Mouse (Mus musculus) midbrain, embryonic 15.5 days (tissue): Measurements from ENCODE around the gene Rad9a. TPM values are rescaled to one million over a fixed set of nuclear protein-coding genes. Genes with fewer than 3 reads are reported as not detected.
A peak's percentile ranks its signal among the peaks of the same experiment; 100 is the strongest.

Experiments
- ATAC-seq: fragments of 200-750 bp; cut with Nextera tagmentation; replicated peaks from 2 replicates; pipeline ENCODE4 v1.8.0; 2017; ENCODE audit warnings: moderate TSS enrichment
- H3K27ac ChIP-seq: fragments of 300-500 bp; sonication (generic); 2 replicates; pipeline ENCODE4 v1.5.1; 2015; ENCODE audit warnings: mild to moderate bottlenecking, inconsistent platforms
- H3K27me3 ChIP-seq: fragments of 300-500 bp; sonication (generic); replicated peaks from 2 replicates; pipeline ENCODE4 v1.6.1; 2015; ENCODE audit warnings: inconsistent platforms
- H3K36me3 ChIP-seq: fragments of 300-500 bp; sonication (generic); replicated peaks from 2 replicates; pipeline ENCODE4 v1.6.1; 2015; ENCODE audit warnings: inconsistent platforms
- H3K4me1 ChIP-seq: fragments of 300-500 bp; sonication (generic); 2 replicates; pipeline ENCODE4 v1.6.1; 2015; ENCODE audit warnings: inconsistent platforms
- H3K4me2 ChIP-seq: fragments of 300-500 bp; sonication (generic); 2 replicates; pipeline ENCODE4 v1.6.1; 2015; ENCODE audit warnings: inconsistent platforms, mild to moderate bottlenecking, moderate library complexity
- H3K4me3 ChIP-seq: fragments of 300-500 bp; sonication (generic); 2 replicates; pipeline ENCODE4 v1.5.1; 2015; ENCODE audit warnings: mild to moderate bottlenecking, inconsistent platforms
- H3K9ac ChIP-seq: fragments of 300-500 bp; sonication (generic); 2 replicates; pipeline ENCODE4 v1.6.1; 2015; ENCODE audit warnings: mild to moderate bottlenecking, inconsistent platforms
- H3K9me3 ChIP-seq: fragments of 300-500 bp; sonication (generic); 2 replicates; pipeline ENCODE4 v1.6.1; 2016; ENCODE audit warnings: inconsistent platforms
- WGBS: fragments of 180-500 bp; shearing (Covaris S2); methylation state at CpG from one replicate; pipeline ENCODE4 v1.1.7; 2015; ENCODE audit warnings: mixed read lengths; 5-methylcytosine and 5-hydroxymethylcytosine counted together
- polyA plus RNA-seq: library from polyadenylated mRNA; unstranded; fragments of >200 nt; fragmentation: Nextera tagmentation; extraction: Ambion mirVana; gene quantifications from 2 replicates; pipeline ENCODE4 v1.2.1, GENCODE M21; 2015

Rad9a gene
- polyA plus RNA-seq, 1 experiment from 2014 or later = 23.7 TPM

GRCm38 (mm10) chr19:4166678-4167476 lies 34.6 kb downstream of the Rad9a start:
- Histone ChIP-seq H3K36me3 (no peaks in the 10 kb centered on the region), H3K4me3 (no peak overlapping the region), H3K9ac (no peak overlapping the region)

GRCm38 (mm10) chr19:4164721-4165120 lies 36.7 kb downstream of the Rad9a start:
- peaks cover 7% of the 10 kb centered on the region; the same call in 1 of the 2 replicates for H3K36me3 ChIP-seq
- no peak overlapping the region for H3K9ac ChIP-seq
- H3K9me3 ChIP-seq = no peaks in the 10 kb centered on the region
- WGBS = 69% methylated on average over 2 of the region's 2 CpGs
- no peak for ATAC-seq
- H3K4me1 ChIP-seq = peaks cover 22% of the 10 kb centered on the region
- no peak overlapping the region for H3K4me2 ChIP-seq
- no peaks in the 10 kb centered on the region for H3K27me3 ChIP-seq
- H3K4me3 ChIP-seq = no peak overlapping the region
- H3K27ac ChIP-seq = no peak overlapping the region

More at GRCm38 (mm10) chr19:4166678-4167476, 34.6 kb downstream of the Rad9a start:
- ATAC-seq = no peak
- Histone ChIP-seq H3K27me3 (no peaks in the 10 kb centered on the region), H3K27ac (no peak overlapping the region), H3K9me3 (no peaks in the 10 kb centered on the region), H3K4me2 (no peak overlapping the region), H3K4me1 (peaks cover 26% of the 10 kb centered on the region)
- 75% methylated on average over 9 of the region's 9 CpGs for WGBS

GRCm38 (mm10) chr19:4164100-4164499 lies 37.4 kb downstream of the Rad9a start:
- Histone ChIP-seq H3K27me3 (no peaks in the 10 kb centered on the region), H3K4me3 (no peak overlapping the region), H3K4me2 (no peak overlapping the region), H3K36me3 (peaks cover 9% of the 10 kb centered on the region), H3K4me1 (peaks cover 21% of the 10 kb centered on the region), H3K9ac (no peak overlapping the region), H3K27ac (0 out of 2 replicates have a peak overlapping the region, but pooled peaks have one; percentile 84), H3K9me3 (no peaks in the 10 kb centered on the region)
- 84% methylated on average over 3 of the region's 3 CpGs for WGBS
- ATAC-seq = no peak

GRCm38 (mm10) chr19:4163543-4163887 lies 37.9 kb downstream of the Rad9a start:
- H3K27me3 ChIP-seq = no peaks in the 10 kb centered on the region
- H3K27ac ChIP-seq = peak overlapping the region; percentile 84
- peak overlapping the region; percentile 92 for H3K4me2 ChIP-seq
- ATAC-seq = peak; percentile 18
- no peaks in the 10 kb centered on the region for H3K9me3 ChIP-seq
- H3K9ac ChIP-seq = peak overlapping the region; percentile 70
- 31% methylated on average over 4 of the region's 4 CpGs for WGBS
- H3K4me1 ChIP-seq = peaks cover 21% of the 10 kb centered on the region
- peaks cover 15% of the 10 kb centered on the region for H3K36me3 ChIP-seq
- H3K4me3 ChIP-seq = peak overlapping the region; percentile 66

GRCm38 (mm10) chr19:4162646-4163542 lies 38.6 kb downstream of the Rad9a start, which contains the start of gene Rps6kb2:
Rps6kb2 (minus strand) TSS chr19:4163354.
- peak within 1 kb of the TSS; percentile 84 for H3K27ac ChIP-seq
- WGBS = 6% methylated on average over 42 of the region's 42 CpGs
- ATAC-seq = peak; percentile 89

GRCm38 (mm10) chr19:4159049-4159448 lies 42.4 kb downstream of the Rad9a start:
- Histone ChIP-seq H3K27ac (no peak overlapping the region), H3K27me3 (no peaks in the 10 kb centered on the region), H3K4me2 (no peak overlapping the region), H3K36me3 (peaks cover 37% of the 10 kb centered on the region), H3K4me1 (peaks cover 19% of the 10 kb centered on the region), H3K9ac (no peak overlapping the region), H3K4me3 (no peak overlapping the region), H3K9me3 (no peaks in the 10 kb centered on the region)
- no peak for ATAC-seq
- 96% methylated on average over 8 of the region's 8 CpGs for WGBS

More at GRCm38 (mm10) chr19:4162646-4163542, 38.6 kb downstream of the Rad9a start, which contains the start of gene Rps6kb2:
- H3K4me2 ChIP-seq = peak within 1 kb of the TSS; percentile 92
- peaks cover 21% of the 10 kb centered on the region for H3K4me1 ChIP-seq
- peak within 1 kb of the TSS; percentile 66 for H3K4me3 ChIP-seq
- H3K27me3 ChIP-seq = no peaks in the 10 kb centered on the region
- H3K36me3 ChIP-seq = peaks cover 18% of the 10 kb centered on the region
- H3K9me3 ChIP-seq = no peaks in the 10 kb centered on the region
- H3K9ac ChIP-seq = peak within 1 kb of the TSS; percentile 70

GRCm38 (mm10) chr19:4156771-4157170 lies 44.7 kb downstream of the Rad9a start:
- Histone ChIP-seq H3K36me3 (peaks cover 37% of the 10 kb centered on the region), H3K27me3 (no peaks in the 10 kb centered on the region), H3K27ac (no peak overlapping the region), H3K9me3 (no peaks in the 10 kb centered on the region), H3K4me1 (peaks cover 2% of the 10 kb centered on the region), H3K4me3 (no peak overlapping the region), H3K4me2 (no peak overlapping the region), H3K9ac (no peak overlapping the region)
- no peak for ATAC-seq
- 86% methylated on average over 12 of the region's 12 CpGs for WGBS

- no peak overlapping the region for H3K4me3 ChIP-seq
- no peak overlapping the region for H3K4me2 ChIP-seq
- H3K36me3 ChIP-seq = peaks cover 37% of the 10 kb centered on the region
- no peaks in the 10 kb centered on the region for H3K4me1 ChIP-seq
- H3K9ac ChIP-seq = no peak overlapping the region
- ATAC-seq = no peak
- H3K27ac ChIP-seq = no peak overlapping the region
- H3K9me3 ChIP-seq = no peaks in the 10 kb centered on the region
- no peaks in the 10 kb centered on the region for H3K27me3 ChIP-seq
- 69% methylated on average over 20 of the region's 20 CpGs for WGBS
These were observed 45.3 kb downstream of the Rad9a start for GRCm38 (mm10) chr19:4156073-4156579.

- Histone ChIP-seq H3K27ac (no peak overlapping the region), H3K9me3 (no peaks in the 10 kb centered on the region), H3K9ac (no peak overlapping the region), H3K4me3 (no peak overlapping the region), H3K36me3 (peaks cover 37% of the 10 kb centered on the region), H3K4me2 (no peak overlapping the region), H3K4me1 (no peaks in the 10 kb centered on the region), H3K27me3 (no peaks in the 10 kb centered on the region)
- WGBS = 70% methylated on average over 6 of the region's 6 CpGs
- no peak for ATAC-seq
These were observed 46.0 kb downstream of the Rad9a start for GRCm38 (mm10) chr19:4155223-4156072.

GRCm38 (mm10) chr19:4154437-4155222 lies 46.8 kb downstream of the Rad9a start:
- WGBS = 87% methylated on average over 13 of the region's 13 CpGs
- Histone ChIP-seq H3K27ac (no peak overlapping the region), H3K4me2 (no peak overlapping the region), H3K36me3 (peaks cover 37% of the 10 kb centered on the region), H3K9ac (no peak overlapping the region), H3K4me3 (no peak overlapping the region), H3K4me1 (peaks cover 5% of the 10 kb centered on the region), H3K27me3 (no peaks in the 10 kb centered on the region), H3K9me3 (no peaks in the 10 kb centered on the region)
- no peak for ATAC-seq

- H3K27ac ChIP-seq = no peak within 1 kb of the TSS
- 72% methylated on average over 11 of the region's 11 CpGs for WGBS
- ATAC-seq = no peak
- H3K27me3 ChIP-seq = no peaks in the 10 kb centered on the region
- no peak within 1 kb of the TSS for H3K4me3 ChIP-seq
- H3K36me3 ChIP-seq = peaks cover 26% of the 10 kb centered on the region
- H3K9me3 ChIP-seq = no peaks in the 10 kb centered on the region
- no peak within 1 kb of the TSS for H3K9ac ChIP-seq
- no peak within 1 kb of the TSS for H3K4me2 ChIP-seq
- H3K4me1 ChIP-seq = peaks cover 14% of the 10 kb centered on the region
These were observed 48.2 kb downstream of the Rad9a start, which contains the start of gene Ptprcap for GRCm38 (mm10) chr19:4153232-4153654. Ptprcap (plus strand) TSS chr19:4153604.
